In the genomic region with DNA sequence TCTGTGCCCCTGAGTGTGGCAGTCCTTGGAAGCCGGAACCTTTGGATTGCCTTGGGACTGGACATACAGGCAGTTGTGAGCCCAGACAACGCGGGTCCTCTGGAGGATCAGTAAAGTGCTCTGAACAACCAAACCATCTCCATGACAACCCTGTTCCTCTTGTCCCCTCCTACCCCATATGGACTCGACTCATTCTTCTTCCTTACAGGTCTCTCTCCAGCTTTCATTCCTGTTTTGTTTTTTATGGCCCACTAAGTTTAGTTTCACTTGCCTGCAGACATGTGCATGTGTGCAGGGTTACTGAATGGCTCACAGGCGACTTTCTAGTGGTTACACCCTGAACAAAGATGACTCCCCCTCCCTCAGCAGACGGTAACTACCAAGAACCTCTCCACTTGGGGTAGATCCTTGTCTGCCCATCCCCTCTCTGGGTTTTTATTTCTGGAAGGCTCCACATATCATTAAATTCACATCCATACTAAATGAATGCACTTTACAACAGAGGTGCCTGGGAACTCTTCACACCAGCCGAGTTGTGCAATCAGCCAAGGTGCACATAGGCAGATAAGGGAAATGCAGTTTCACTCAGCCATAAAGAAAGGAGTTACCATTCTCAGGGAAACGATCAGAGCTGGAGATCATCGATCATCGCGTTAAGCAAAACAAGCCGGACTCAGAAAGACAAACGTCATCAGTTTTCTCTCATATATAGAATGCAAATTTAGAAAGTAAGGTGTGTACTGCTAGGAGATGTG, we compare ENCODE assay signal across 25 mouse cellular contexts. TPM values are rescaled to one million over a fixed set of nuclear protein-coding genes. Genes with fewer than 3 reads are reported as not detected.
A peak's percentile ranks its signal among the peaks of the same experiment; 100 is the strongest.
DNase-seq lines count a peak whose midpoint lies in the region; ATAC-seq and TF ChIP-seq lines count a peak whose summit lies in the region.
"Had no signal": no experiment of that assay in that cellular context is flagged by ENCODE, and none has a peak within 500 bp of the region (broad histone marks: within the 10 kb centered on the region; RNA-seq: fewer than 3 reads in every experiment).

No protein-coding gene starts in this region.

- peak; percentile 51; the same call in 1 of the 2 replicates for TF ChIP-seq EP300 in liver, embryonic 14.5 days (IDR thresholded peaks at IDR 0.05; ENCODE audit: low read depth)

- H3K27ac ChIP-seq in liver, embryonic 11.5 days (ENCODE audit: low read depth, low read length), result no peak overlapping the region
- H3K27ac ChIP-seq in liver, embryonic 14.5 days, result no peak overlapping the region
- 0 out of 2 replicates have a peak overlapping the region, but pooled peaks have one; percentile 1 for H3K27ac ChIP-seq in stomach, embryonic 16.5 days (ENCODE audit: low read length)
- H3K27ac ChIP-seq: embryonic facial prominence, embryonic 15.5 days; forebrain, embryonic 10.5 days; heart, adult 2 months; heart, embryonic 15.5 days; limb, embryonic 12.5 days; neural tube, embryonic 12.5 days had no signal

- no peaks in the 10 kb centered on the region for H3K9me3 ChIP-seq in liver, embryonic 11.5 days (ENCODE audit: control insufficient read depth, low read length)
- H3K9me3 ChIP-seq in liver, embryonic 14.5 days (ENCODE audit: control insufficient read depth, low read length), result no peaks in the 10 kb centered on the region
- no peaks in the 10 kb centered on the region for H3K9me3 ChIP-seq in stomach, embryonic 16.5 days (replicated peaks; ENCODE audit: control insufficient read depth, low read length)
- H3K9me3 ChIP-seq: embryonic facial prominence, embryonic 15.5 days; forebrain, embryonic 10.5 days; heart, embryonic 15.5 days; limb, embryonic 12.5 days; megakaryocyte, embryonic 14.5 days; neural tube, embryonic 12.5 days had no signal

- no peak; the same call in 1 of the 2 replicates for ATAC-seq in liver, embryonic 11.5 days (replicated peaks; ENCODE audit: low FRiP score)
- no peak for ATAC-seq in liver, embryonic 14.5 days (ENCODE audit: insufficient read depth)
- no peak for ATAC-seq in stomach, embryonic 16.5 days (ENCODE audit: insufficient read depth, low FRiP score)
- ATAC-seq: hindbrain, embryonic 16.5 days had no signal

- 54% methylated on average over 13 of the region's 13 CpGs for WGBS in liver, embryonic 11.5 days
- WGBS in liver, embryonic 14.5 days (ENCODE audit: insufficient replicate concordance), result 31% methylated on average over 13 of the region's 13 CpGs
- WGBS in stomach, embryonic 16.5 days, result 63% methylated on average over 13 of the region's 13 CpGs

- H3K27me3 ChIP-seq in liver, embryonic 11.5 days (replicated peaks; ENCODE audit: control insufficient read depth, insufficient read depth, low read length), result no peaks in the 10 kb centered on the region
- no peaks in the 10 kb centered on the region for H3K27me3 ChIP-seq in liver, embryonic 14.5 days (ENCODE audit: control insufficient read depth, insufficient read depth, low read length)
- H3K27me3 ChIP-seq in stomach, embryonic 16.5 days (ENCODE audit: control insufficient read depth, insufficient read depth, low read length), result no peaks in the 10 kb centered on the region
- H3K27me3 ChIP-seq: embryonic facial prominence, embryonic 15.5 days; heart, embryonic 15.5 days; neural tube, embryonic 12.5 days had no signal

- intact Hi-C loops in left cerebral cortex, postnatal 14 days (cut with DNase I), result loop anchor here (5.0 kb wide), 1 partner anchor 129 kb away; no protein-coding TSS in a partner anchor

- TF ChIP-seq CTCF in liver, embryonic 14.5 days (IDR thresholded peaks at IDR 0.05; ENCODE audit: low read depth), result no peak

- no peak overlapping the region for H3K9ac ChIP-seq in liver, embryonic 11.5 days (ENCODE audit: low read depth, low read length)
- no peak overlapping the region for H3K9ac ChIP-seq in liver, embryonic 14.5 days (replicated peaks)
- no peak overlapping the region for H3K9ac ChIP-seq in stomach, embryonic 16.5 days (ENCODE audit: low read length)
- H3K9ac ChIP-seq: embryonic facial prominence, embryonic 15.5 days; heart, embryonic 15.5 days; limb, embryonic 12.5 days; neural tube, embryonic 12.5 days had no signal

- H3K36me3 ChIP-seq in liver, embryonic 11.5 days (ENCODE audit: control insufficient read depth, insufficient read depth, low read length), result no peaks in the 10 kb centered on the region
- H3K36me3 ChIP-seq in liver, embryonic 14.5 days (replicated peaks; ENCODE audit: control insufficient read depth, insufficient read depth, low read depth), result no peaks in the 10 kb centered on the region
- H3K36me3 ChIP-seq in stomach, embryonic 16.5 days (ENCODE audit: control insufficient read depth, insufficient read depth, low read length), result no peaks in the 10 kb centered on the region
- H3K36me3 ChIP-seq: embryonic facial prominence, embryonic 15.5 days; forebrain, embryonic 10.5 days; heart, embryonic 15.5 days; limb, embryonic 12.5 days; neural tube, embryonic 12.5 days had no signal

- no peak overlapping the region for H3K4me3 ChIP-seq in liver, embryonic 11.5 days (ENCODE audit: low read depth, low read length)
- no peak overlapping the region for H3K4me3 ChIP-seq in liver, embryonic 14.5 days (ENCODE audit: insufficient read depth in 1 of 2, low read depth in 2 of 2, low read length in 2 of 2)
- no peak overlapping the region for H3K4me3 ChIP-seq in stomach, embryonic 16.5 days (replicated peaks; ENCODE audit: low read length)
- H3K4me3 ChIP-seq: embryonic facial prominence, embryonic 15.5 days; forebrain, embryonic 10.5 days; heart, adult 2 months; heart, embryonic 15.5 days; limb, embryonic 12.5 days; megakaryocyte, embryonic 14.5 days; neural tube, embryonic 12.5 days had no signal

- H3K4me1 ChIP-seq in liver, embryonic 11.5 days (replicated peaks; ENCODE audit: control insufficient read depth, insufficient read depth, low read length), result peaks cover 41% of the 10 kb centered on the region
- peaks cover 4 to 36% of the 10 kb centered on the region in 2 experiments; a peak in 2 of 4 replicates for H3K4me1 ChIP-seq in liver, embryonic 14.5 days (replicated peaks; ENCODE audit: control insufficient read depth in 2 of 2, insufficient read depth in 2 of 2, low read length in 1 of 2)
- H3K4me1 ChIP-seq in stomach, embryonic 16.5 days (ENCODE audit: control insufficient read depth, insufficient read depth, low read length), result peaks cover 19% of the 10 kb centered on the region
- H3K4me1 ChIP-seq: neural tube, embryonic 12.5 days had no signal

- peak; percentile 29 for DNase-seq in liver
- no peak for DNase-seq in liver, embryonic 11.5 days (ENCODE audit: low spot score)
- peak; percentile 55 for DNase-seq in c-Kit-positive CD71-positive TER-119-positive erythroid progenitor cells, embryonic 14.5 days (ENCODE audit: low spot score)
- peak in 2 of 3 experiments; percentile 41 to 55 for DNase-seq in liver, embryonic 14.5 days (ENCODE audit: low read depth in 3 of 3, low spot score in 3 of 3)
- DNase-seq in MN1 (ENCODE audit: low spot score), result no peak
- no peak for DNase-seq in left cerebral cortex, postnatal 14 days (ENCODE audit: low spot score in 2 of 2)
- no peak for DNase-seq in gastrocnemius, postnatal 25 days
- DNase-seq: adrenal gland, postnatal 25 days; B cell, adult 2 months; cerebellum, adult 18-20 months; cerebellum, postnatal 36 days; gastrocnemius, postnatal 10 days; heart, adult 2 months; lung, adult 18-20 months; lung, postnatal 14 days; right cerebral cortex, postnatal 25 days; thymus, postnatal 25 days had no signal

- no peak overlapping the region for H3K4me2 ChIP-seq in liver, embryonic 11.5 days
- no peak overlapping the region for H3K4me2 ChIP-seq in liver, embryonic 14.5 days (ENCODE audit: low read depth)
- H3K4me2 ChIP-seq in stomach, embryonic 16.5 days (ENCODE audit: low read depth, low read length), result no peak overlapping the region
- H3K4me2 ChIP-seq: embryonic facial prominence, embryonic 15.5 days; heart, embryonic 15.5 days; limb, embryonic 12.5 days; neural tube, embryonic 12.5 days had no signal

RNA-seq across cellular contexts. Expression of a gene that starts 1.3 kb away (rescaled TPM):
- polyA plus RNA-seq in liver, embryonic 11.5 days (2014; fragmentation: Nextera tagmentation; extraction: Ambion mirVana), result 4.5 and 4.6 TPM in 2 replicates
- polyA plus RNA-seq in liver, embryonic 14.5 days (2012; rRNA removed), result 2.0 and 2.6 TPM in 2 replicates
- 1.5 and 1.9 TPM in 2 replicates for polyA plus RNA-seq in liver, embryonic 14.5 days (2014; fragmentation: Nextera tagmentation; extraction: Ambion mirVana)
- 19.6 and 21.4 TPM in 2 replicates for polyA plus RNA-seq in stomach, embryonic 16.5 days (2015; fragmentation: Nextera tagmentation; extraction: Ambion mirVana)
- under 1 TPM; 0.26 to 0.61 TPM for total RNA-seq in left cerebral cortex, postnatal 14 days (2021)
- under 1 TPM; 0.51 to 0.88 TPM for total RNA-seq in gastrocnemius, postnatal 25 days (2021)

RNA-seq across cellular contexts. Expression of a gene that starts 31.3 kb away (rescaled TPM):
- polyA plus RNA-seq in liver, embryonic 11.5 days (2014; fragmentation: Nextera tagmentation; extraction: Ambion mirVana), result 54.4 and 55.8 TPM in 2 replicates
- polyA plus RNA-seq in liver, embryonic 14.5 days (2012; rRNA removed), result 4.6 and 5.8 TPM in 2 replicates
- 22.6 and 25.5 TPM in 2 replicates for polyA plus RNA-seq in liver, embryonic 14.5 days (2014; fragmentation: Nextera tagmentation; extraction: Ambion mirVana)
- polyA plus RNA-seq in stomach, embryonic 16.5 days (2015; fragmentation: Nextera tagmentation; extraction: Ambion mirVana), result 55.0 and 59.0 TPM in 2 replicates
- total RNA-seq in left cerebral cortex, postnatal 14 days (2021), result 10 to 100 TPM; 40.8 to 47.3 TPM
- 10 to 100 TPM; 19.7 to 21.6 TPM for total RNA-seq in gastrocnemius, postnatal 25 days (2021)

RNA-seq across cellular contexts. Expression of a gene that starts 31.7 kb away (rescaled TPM):
- polyA plus RNA-seq in liver, embryonic 11.5 days (2014; fragmentation: Nextera tagmentation; extraction: Ambion mirVana), result 2.4 and 3.9 TPM in 2 replicates
- 0.67 and 1.1 TPM in 2 replicates for polyA plus RNA-seq in liver, embryonic 14.5 days (2012; rRNA removed)
- polyA plus RNA-seq in liver, embryonic 14.5 days (2014; fragmentation: Nextera tagmentation; extraction: Ambion mirVana), result 1.2 and 1.9 TPM in 2 replicates
- 4.8 and 4.9 TPM in 2 replicates for polyA plus RNA-seq in stomach, embryonic 16.5 days (2015; fragmentation: Nextera tagmentation; extraction: Ambion mirVana)
- total RNA-seq in left cerebral cortex, postnatal 14 days (2021), result 10 to 100 TPM; 14.7 to 16.9 TPM
- 10 to 100 TPM in 1 of 2 experiments, 1 to 10 TPM in 1; 5.4 to 10.5 TPM for total RNA-seq in gastrocnemius, postnatal 25 days (2021)

Comparison
In these comparisons a context has a peak if more than half of its experiments do, and no peak if none do; other contexts are left out.
1. DNase-seq: peak in liver (single experiment), c-Kit-positive CD71-positive TER-119-positive erythroid progenitor cells, embryonic 14.5 days (single experiment) and liver, embryonic 14.5 days (2 of 3); none in liver, embryonic 11.5 days (single experiment), MN1 (single experiment), left cerebral cortex, postnatal 14 days (0 of 2) and gastrocnemius, postnatal 25 days (single experiment).